In the genomic region with DNA sequence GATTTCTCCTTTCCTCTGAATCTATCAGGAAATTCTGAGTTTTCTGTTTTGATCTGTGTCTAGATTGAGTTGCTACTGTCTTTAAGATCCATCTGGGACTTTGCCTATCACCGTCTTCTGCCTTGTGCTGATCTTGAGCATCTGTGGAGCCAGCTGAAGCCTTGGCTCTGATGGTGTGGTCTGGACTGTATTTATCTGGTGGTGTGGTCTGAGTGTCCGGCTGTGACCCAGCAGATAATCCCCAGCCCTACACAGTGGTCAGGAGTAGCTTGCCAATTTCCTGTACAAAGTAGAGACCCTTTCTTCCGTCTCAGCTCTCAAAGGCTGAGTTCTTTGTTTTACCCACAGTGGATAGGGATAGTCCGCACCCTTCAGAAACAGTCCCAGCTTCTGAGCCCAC, we compare ENCODE assay signal across 28 mouse cellular contexts. TPM values are rescaled to one million over a fixed set of nuclear protein-coding genes. Genes with fewer than 3 reads are reported as not detected.
A peak's percentile ranks its signal among the peaks of the same experiment; 100 is the strongest.
DNase-seq lines count a peak whose midpoint lies in the region; ATAC-seq and TF ChIP-seq lines count a peak whose summit lies in the region.
"Had no signal": no experiment of that assay in that cellular context is flagged by ENCODE, and none has a peak within 500 bp of the region (broad histone marks: within the 10 kb centered on the region; RNA-seq: fewer than 3 reads in every experiment).

No protein-coding gene starts in this region.

- no peaks in the 10 kb centered on the region for H3K36me3 ChIP-seq in hindbrain, postnatal 0 days (ENCODE audit: insufficient read depth, low read length)
- H3K36me3 ChIP-seq in hindbrain, embryonic 11.5 days (ENCODE audit: control insufficient read depth, insufficient read depth, low read length) = no peaks in the 10 kb centered on the region
- H3K36me3 ChIP-seq in midbrain, embryonic 11.5 days (ENCODE audit: control insufficient read depth, insufficient read depth, low read length) = no peaks in the 10 kb centered on the region
- no peaks in the 10 kb centered on the region for H3K36me3 ChIP-seq in midbrain, embryonic 14.5 days (ENCODE audit: control insufficient read depth, insufficient read depth, low read length)
- H3K36me3 ChIP-seq: embryonic facial prominence, embryonic 10.5 days; embryonic facial prominence, embryonic 13.5 days; forebrain, embryonic 12.5 days; forebrain, embryonic 15.5 days; heart, embryonic 12.5 days; heart, embryonic 15.5 days had no signal

- WGBS in hindbrain, postnatal 0 days = 70% methylated on average over 4 of the region's 4 CpGs
- 82% methylated on average over 4 of the region's 4 CpGs for WGBS in hindbrain, embryonic 11.5 days
- 65% methylated on average over 4 of the region's 4 CpGs for WGBS in midbrain, embryonic 11.5 days
- 67% methylated on average over 4 of the region's 4 CpGs for WGBS in midbrain, embryonic 14.5 days

- no peaks in the 10 kb centered on the region for H3K9me3 ChIP-seq in hindbrain, postnatal 0 days (ENCODE audit: low read length)
- H3K9me3 ChIP-seq in hindbrain, embryonic 11.5 days (ENCODE audit: control insufficient read depth, low read length) = no peaks in the 10 kb centered on the region
- no peaks in the 10 kb centered on the region for H3K9me3 ChIP-seq in midbrain, embryonic 11.5 days (ENCODE audit: control insufficient read depth, low read length)
- H3K9me3 ChIP-seq in midbrain, embryonic 14.5 days (ENCODE audit: control insufficient read depth, low read length) = no peaks in the 10 kb centered on the region
- H3K9me3 ChIP-seq: embryonic facial prominence, embryonic 10.5 days; embryonic facial prominence, embryonic 13.5 days; forebrain, embryonic 12.5 days; forebrain, embryonic 15.5 days; heart, embryonic 12.5 days; heart, embryonic 15.5 days; hindbrain, embryonic 10.5 days had no signal

- 0 out of 2 replicates have a peak, but pooled peaks have one; percentile 21 for ATAC-seq in hindbrain, postnatal 0 days
- ATAC-seq in hindbrain, embryonic 11.5 days (ENCODE audit: low FRiP score) = no peak
- ATAC-seq in midbrain, embryonic 11.5 days (ENCODE audit: low FRiP score) = no peak
- ATAC-seq in midbrain, embryonic 14.5 days (ENCODE audit: low FRiP score, low TSS enrichment) = no peak
- ATAC-seq in megakaryocyte, adult 5-6 weeks (ENCODE audit: poor library complexity, severe bottlenecking) = peak; percentile 27; the same call in 1 of the 2 replicates
- ATAC-seq: CD4-positive, CD25-positive, alpha-beta regulatory T cell, adult 4 months; forebrain, embryonic 15.5 days had no signal

- H3K4me1 ChIP-seq in hindbrain, postnatal 0 days (ENCODE audit: insufficient read depth, low read length) = no peaks in the 10 kb centered on the region
- H3K4me1 ChIP-seq in hindbrain, embryonic 11.5 days (replicated peaks; ENCODE audit: control insufficient read depth, insufficient read depth, low read length) = no peaks in the 10 kb centered on the region
- H3K4me1 ChIP-seq in midbrain, embryonic 11.5 days (ENCODE audit: control insufficient read depth, insufficient read depth, low read length) = no peaks in the 10 kb centered on the region
- no peaks in the 10 kb centered on the region for H3K4me1 ChIP-seq in midbrain, embryonic 14.5 days (ENCODE audit: control insufficient read depth, insufficient read depth, low read length)
- H3K4me1 ChIP-seq: embryonic facial prominence, embryonic 13.5 days; forebrain, embryonic 12.5 days; forebrain, embryonic 15.5 days; heart, embryonic 15.5 days; hindbrain, embryonic 10.5 days had no signal

- DNase-seq in hindbrain, postnatal 0 days (ENCODE audit: low spot score) = no peak
- no peak for DNase-seq in hindbrain, embryonic 11.5 days (ENCODE audit: low spot score)
- peak; percentile 54 for DNase-seq in midbrain, embryonic 11.5 days (ENCODE audit: low spot score, missing footprints)
- no peak for DNase-seq in midbrain, embryonic 14.5 days
- DNase-seq in right cerebral cortex, postnatal 4 days = no peak
- DNase-seq in lung, postnatal 10 days = no peak
- DNase-seq: adrenal gland, adult 2 months; adrenal gland, postnatal 14 days; cerebellum, adult 11 months; cerebellum, adult 2 months; cerebellum, adult 9-11 months; cerebellum, postnatal 25 days; embryo, embryonic 11 days; gastrocnemius, postnatal 14 days; heart, adult 18-20 months; heart, postnatal 10 days; heart, postnatal 36 days had no signal

- no peak overlapping the region for H3K4me2 ChIP-seq in hindbrain, postnatal 0 days (ENCODE audit: low read depth, low read length)
- H3K4me2 ChIP-seq in hindbrain, embryonic 11.5 days (replicated peaks; ENCODE audit: low read depth, low read length) = no peak overlapping the region
- no peak overlapping the region for H3K4me2 ChIP-seq in midbrain, embryonic 11.5 days
- no peak overlapping the region for H3K4me2 ChIP-seq in midbrain, embryonic 14.5 days (ENCODE audit: low read length)
- H3K4me2 ChIP-seq: embryonic facial prominence, embryonic 13.5 days; forebrain, embryonic 12.5 days; forebrain, embryonic 15.5 days; heart, embryonic 12.5 days; heart, embryonic 15.5 days; hindbrain, embryonic 14.5 days had no signal

- no peaks in the 10 kb centered on the region for H3K27me3 ChIP-seq in hindbrain, postnatal 0 days (ENCODE audit: insufficient read depth, low read length)
- no peaks in the 10 kb centered on the region for H3K27me3 ChIP-seq in hindbrain, embryonic 11.5 days (ENCODE audit: control insufficient read depth, insufficient read depth, low read length)
- no peaks in the 10 kb centered on the region for H3K27me3 ChIP-seq in midbrain, embryonic 11.5 days (ENCODE audit: control insufficient read depth, insufficient read depth, low read length)
- H3K27me3 ChIP-seq in midbrain, embryonic 14.5 days (ENCODE audit: control insufficient read depth, insufficient read depth, low read length) = no peaks in the 10 kb centered on the region
- H3K27me3 ChIP-seq: embryonic facial prominence, embryonic 13.5 days; forebrain, embryonic 12.5 days; forebrain, embryonic 15.5 days; heart, embryonic 12.5 days; heart, embryonic 15.5 days had no signal

- no peak overlapping the region for H3K9ac ChIP-seq in hindbrain, postnatal 0 days (replicated peaks; ENCODE audit: low read length)
- H3K9ac ChIP-seq in hindbrain, embryonic 11.5 days (ENCODE audit: low read depth, low read length) = no peak overlapping the region
- H3K9ac ChIP-seq in midbrain, embryonic 11.5 days (ENCODE audit: low read length) = no peak overlapping the region
- H3K9ac ChIP-seq in midbrain, embryonic 14.5 days (replicated peaks; ENCODE audit: low read length) = no peak overlapping the region
- H3K9ac ChIP-seq: embryonic facial prominence, embryonic 13.5 days; forebrain, embryonic 12.5 days; forebrain, embryonic 15.5 days; heart, embryonic 12.5 days; heart, embryonic 15.5 days; hindbrain, embryonic 14.5 days had no signal

- no peak overlapping the region for H3K27ac ChIP-seq in hindbrain, postnatal 0 days
- no peak overlapping the region for H3K27ac ChIP-seq in hindbrain, embryonic 11.5 days (ENCODE audit: low read depth, low read length)
- H3K27ac ChIP-seq in midbrain, embryonic 11.5 days (ENCODE audit: low read depth, low read length) = no peak overlapping the region
- H3K27ac ChIP-seq in midbrain, embryonic 14.5 days (replicated peaks; ENCODE audit: low read depth, low read length) = no peak overlapping the region
- H3K27ac ChIP-seq: embryonic facial prominence, embryonic 10.5 days; embryonic facial prominence, embryonic 13.5 days; forebrain, embryonic 12.5 days; forebrain, embryonic 15.5 days; heart, embryonic 15.5 days; hindbrain, embryonic 10.5 days; hindbrain, embryonic 14.5 days had no signal

- no peak for TF ChIP-seq CTCF in hindbrain, postnatal 0 days (IDR thresholded peaks at IDR 0.05; ENCODE audit: low read depth)

- no peak overlapping the region for H3K4me3 ChIP-seq in hindbrain, postnatal 0 days (ENCODE audit: low read length)
- no peak overlapping the region for H3K4me3 ChIP-seq in hindbrain, embryonic 11.5 days (ENCODE audit: low read depth, low read length)
- no peak overlapping the region for H3K4me3 ChIP-seq in midbrain, embryonic 11.5 days (ENCODE audit: low read depth, low read length)
- H3K4me3 ChIP-seq in midbrain, embryonic 14.5 days (replicated peaks; ENCODE audit: low read depth, low read length) = no peak overlapping the region
- H3K4me3 ChIP-seq: embryonic facial prominence, embryonic 10.5 days; embryonic facial prominence, embryonic 13.5 days; erythroblast, embryonic 14.5 days; forebrain, embryonic 12.5 days; forebrain, embryonic 15.5 days; heart, embryonic 12.5 days; heart, embryonic 15.5 days; hindbrain, embryonic 10.5 days had no signal

RNA-seq across cellular contexts. Expression of gene Gpd2, which starts 58.6 kb away (rescaled TPM):
- total RNA-seq in hindbrain, postnatal 0 days (2014; rRNA removed) = 38.8 and 55.3 TPM in 2 replicates
- 31.5 and 32.7 TPM in 2 replicates for polyA plus RNA-seq in hindbrain, postnatal 0 days (2015; fragmentation: Nextera tagmentation; extraction: Ambion mirVana)
- polyA plus RNA-seq in hindbrain, embryonic 11.5 days (2014; fragmentation: Nextera tagmentation; extraction: Ambion mirVana) = 18.2 and 22.6 TPM in 2 replicates
- polyA plus RNA-seq in midbrain, embryonic 11.5 days (2014; fragmentation: Nextera tagmentation; extraction: Ambion mirVana) = 14.6 and 15.8 TPM in 2 replicates
- 12.1 and 13.7 TPM in 2 replicates for polyA plus RNA-seq in midbrain, embryonic 14.5 days (2014; fragmentation: Nextera tagmentation; extraction: Ambion mirVana)
- 18.5 and 18.7 TPM in 2 replicates for total RNA-seq in megakaryocyte, adult 5-6 weeks (2015)
- total RNA-seq in megakaryocyte, adult 5-6 weeks (2017) = 20.8 and 25.1 TPM in 2 replicates

Comparison
In these comparisons a context has a peak if more than half of its experiments do, and no peak if none do; other contexts are left out.
1. ATAC-seq: peak in hindbrain, postnatal 0 days (single experiment) and megakaryocyte, adult 5-6 weeks (single experiment); none in hindbrain, embryonic 11.5 days (single experiment), midbrain, embryonic 11.5 days (single experiment) and midbrain, embryonic 14.5 days (single experiment).